Mouse (Mus musculus) limb, embryonic 12.5 days (tissue): ENCODE measurements around the gene Tigar. TPM values are rescaled to one million over a fixed set of nuclear protein-coding genes. Genes with fewer than 3 reads are reported as not detected.

ENCODE experiments used
- ATAC-seq: fragments of 200-750 bp; cut with Nextera tagmentation; 2 replicates; pipeline ENCODE4 v1.8.0; 2017; ENCODE audit warnings: low read depth, moderate TSS enrichment; ENCODE audit not compliant: insufficient number of reproducible peaks, insufficient read depth, low FRiP score, low TSS enrichment
- H3K27ac ChIP-seq: fragments of 300-500 bp; sonication (generic); 2 replicates; pipeline ENCODE4 v1.5.1; 2016; ENCODE audit warnings: mild to moderate bottlenecking, moderate library complexity
- H3K27me3 ChIP-seq: fragments of 300-500 bp; sonication (generic); 2 replicates; pipeline ENCODE4 v1.6.1; 2016; ENCODE audit warnings: mild to moderate bottlenecking, moderate library complexity
- H3K36me3 ChIP-seq: fragments of 300-500 bp; sonication (generic); 2 replicates; pipeline ENCODE4 v1.6.1; 2016; ENCODE audit warnings: mild to moderate bottlenecking, moderate library complexity
- H3K4me1 ChIP-seq: fragments of 300-500 bp; sonication (generic); replicated peaks from 2 replicates; pipeline ENCODE4 v1.6.1; 2016
- H3K4me2 ChIP-seq: fragments of 300-500 bp; sonication (generic); 2 replicates; pipeline ENCODE4 v1.6.1; 2016; ENCODE audit warnings: mild to moderate bottlenecking, moderate library complexity
- H3K4me3 ChIP-seq: fragments of 300-500 bp; sonication (generic); replicated peaks from 2 replicates; pipeline ENCODE4 v1.5.1; 2016; ENCODE audit warnings: mild to moderate bottlenecking
- H3K9ac ChIP-seq: fragments of 300-500 bp; sonication (generic); replicated peaks from 2 replicates; pipeline ENCODE4 v1.6.1; 2016; ENCODE audit warnings: mild to moderate bottlenecking, moderate library complexity
- H3K9me3 ChIP-seq: fragments of 300-500 bp; sonication (generic); 2 replicates; pipeline ENCODE4 v1.6.1; 2016; ENCODE audit warnings: mild to moderate bottlenecking, moderate library complexity
- WGBS: fragments of 180-500 bp; shearing (Covaris S2); methylation state at CpG from one replicate; pipeline ENCODE4 v1.1.7; 2016; 5-methylcytosine and 5-hydroxymethylcytosine counted together
- polyA plus RNA-seq: library from polyadenylated mRNA; unstranded; fragments of >200 nt; fragmentation: Nextera tagmentation; extraction: Ambion mirVana; gene quantifications from 2 replicates; pipeline ENCODE4 v1.2.1, GENCODE M21; 2016

The Tigar gene
- polyA plus RNA-seq, 1 experiment from 2014 or later = 3.7 TPM

DNA sequence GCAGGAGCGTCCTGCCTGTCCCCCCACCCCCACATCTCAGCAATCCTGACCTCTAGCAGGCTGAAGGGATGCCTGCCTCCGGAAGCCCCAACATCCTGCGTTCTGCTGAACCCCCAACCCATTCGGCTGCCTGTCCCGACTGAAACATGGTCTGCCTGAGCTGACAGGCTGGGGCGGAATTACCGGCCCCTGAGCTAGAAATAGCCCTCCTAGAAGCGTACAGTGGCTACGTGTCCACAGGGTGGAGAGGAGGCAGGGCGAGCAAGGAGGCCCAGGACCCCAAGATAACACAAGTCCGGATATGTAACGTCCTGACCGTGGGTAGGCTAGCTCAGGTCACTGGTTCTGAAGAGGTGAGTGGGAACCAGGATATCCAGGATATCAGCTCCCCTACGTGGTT is 44.5 kb downstream of the Tigar start:
- 4% methylated on average over 14 of the region's 14 CpGs for WGBS
- peaks cover 7% of the 10 kb centered on the region for H3K4me1 ChIP-seq
- no peaks in the 10 kb centered on the region for H3K36me3 ChIP-seq
- H3K9ac ChIP-seq = peak overlapping the region; percentile 28; the same call in 1 of the 2 replicates
- no peak overlapping the region for H3K4me3 ChIP-seq
- H3K9me3 ChIP-seq = no peaks in the 10 kb centered on the region
- H3K27me3 ChIP-seq = peaks cover 26% of the 10 kb centered on the region
- H3K4me2 ChIP-seq = peak overlapping the region; percentile 35
- no peak overlapping the region for H3K27ac ChIP-seq
- ATAC-seq = no peak

- H3K4me2 ChIP-seq = no peak overlapping the region
- ATAC-seq = no peak
- H3K9me3 ChIP-seq = no peaks in the 10 kb centered on the region
- 79% methylated on average over 3 of the region's 3 CpGs for WGBS
- peaks cover 7% of the 10 kb centered on the region for H3K4me1 ChIP-seq
- no peak overlapping the region for H3K9ac ChIP-seq
- H3K27ac ChIP-seq = no peak overlapping the region
- H3K4me3 ChIP-seq = no peak overlapping the region
- no peaks in the 10 kb centered on the region for H3K36me3 ChIP-seq
- peaks cover 26% of the 10 kb centered on the region for H3K27me3 ChIP-seq
Observed at GRCm38 (mm10) chr6:127063915-127064314, 45.4 kb downstream of the Tigar start.

- no peak overlapping the region for H3K27ac ChIP-seq
- no peaks in the 10 kb centered on the region for H3K36me3 ChIP-seq
- H3K9ac ChIP-seq = no peak overlapping the region
- no peaks in the 10 kb centered on the region for H3K9me3 ChIP-seq
- H3K4me2 ChIP-seq = no peak overlapping the region
- H3K27me3 ChIP-seq = peaks cover 17% of the 10 kb centered on the region; the same call in 1 of the 2 replicates
- H3K4me3 ChIP-seq = no peak overlapping the region
- WGBS = 84% methylated on average over 4 of the region's 4 CpGs
- H3K4me1 ChIP-seq = peaks cover 6% of the 10 kb centered on the region
- ATAC-seq = no peak
Observed at GRCm38 (mm10) chr6:127059975-127060374, 49.4 kb downstream of the Tigar start.

DNA sequence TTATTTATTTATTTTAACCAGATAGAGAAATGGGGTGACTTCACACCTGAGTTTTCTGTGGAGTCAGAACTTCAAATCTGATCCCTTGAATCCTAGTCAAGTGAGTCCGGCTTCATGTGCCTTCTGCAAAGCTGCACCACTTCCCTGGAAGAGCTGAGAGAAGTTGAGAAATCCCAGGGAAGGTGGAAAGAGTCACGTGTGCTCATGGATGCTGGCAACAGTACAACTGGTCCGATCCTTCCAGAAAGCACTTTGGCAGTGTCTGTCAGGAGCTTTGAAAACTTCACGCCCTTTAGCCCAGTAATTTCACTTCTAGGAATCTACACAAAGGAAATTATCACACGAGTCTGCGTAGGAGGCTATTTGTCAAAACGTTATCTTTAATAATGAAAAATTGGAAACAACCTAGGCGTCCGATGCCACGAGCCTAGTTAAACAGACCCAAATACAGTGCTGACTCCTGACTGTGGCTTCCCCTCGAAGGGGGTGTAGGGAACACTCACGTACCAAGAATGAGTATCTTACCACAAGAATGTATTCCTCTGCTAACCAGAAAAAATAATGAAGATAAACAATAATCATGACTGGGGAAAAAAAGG is 52.3 kb downstream of the Tigar start:
- H3K27ac ChIP-seq = no peak overlapping the region
- no peaks in the 10 kb centered on the region for H3K27me3 ChIP-seq
- no peaks in the 10 kb centered on the region for H3K4me1 ChIP-seq
- H3K9ac ChIP-seq = no peak overlapping the region
- H3K36me3 ChIP-seq = no peaks in the 10 kb centered on the region
- H3K9me3 ChIP-seq = no peaks in the 10 kb centered on the region
- WGBS = 85% methylated on average over 12 of the region's 12 CpGs
- ATAC-seq = no peak
- H3K4me3 ChIP-seq = no peak overlapping the region
- H3K4me2 ChIP-seq = no peak overlapping the region

DNA sequence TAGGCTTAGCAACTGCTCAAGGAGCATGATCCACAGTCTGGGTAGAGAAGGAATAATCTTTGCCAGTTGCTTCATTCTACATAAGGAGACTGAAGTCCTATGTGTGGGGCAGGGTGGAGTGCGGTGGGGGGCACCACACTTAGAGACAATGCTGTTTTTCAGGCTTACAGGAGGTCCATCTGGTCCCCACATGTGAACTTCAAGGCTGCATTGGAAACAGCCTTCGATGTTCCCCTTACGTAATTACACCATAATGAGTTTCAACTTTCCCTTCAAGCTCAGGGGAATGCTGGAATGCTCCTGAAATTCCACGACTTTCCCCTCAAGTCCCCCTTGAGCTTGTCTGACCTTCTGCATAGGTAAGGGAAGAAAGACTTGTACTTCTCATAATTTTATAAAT is 58.5 kb downstream of the Tigar start:
- peak; percentile 87; the same call in 1 of the 2 replicates for ATAC-seq
- Histone ChIP-seq H3K27me3 (no peaks in the 10 kb centered on the region), H3K4me3 (no peak overlapping the region), H3K9ac (no peak overlapping the region), H3K4me1 (peaks cover 18% of the 10 kb centered on the region), H3K9me3 (no peaks in the 10 kb centered on the region), H3K4me2 (no peak overlapping the region), H3K36me3 (no peaks in the 10 kb centered on the region), H3K27ac (peak overlapping the region; percentile 54)
- WGBS = 4% methylated on average over 4 of the region's 4 CpGs

GRCm38 (mm10) chr6:127044909-127045308 is 64.4 kb downstream of the Tigar start:
- Histone ChIP-seq H3K9me3 (no peaks in the 10 kb centered on the region), H3K27ac (no peak overlapping the region), H3K4me1 (peaks cover 3% of the 10 kb centered on the region), H3K4me3 (no peak overlapping the region), H3K27me3 (no peaks in the 10 kb centered on the region), H3K4me2 (no peak overlapping the region), H3K9ac (no peak overlapping the region), H3K36me3 (no peaks in the 10 kb centered on the region)
- ATAC-seq = no peak
- 64% methylated on average over 6 of the region's 6 CpGs for WGBS

Other genes starting within 250 kb of the Tigar start
- not detected in 2 replicates for gene Dyrk4, start 187.7 kb downstream of the Tigar start, polyA plus RNA-seq
- gene Rad51ap1, start 170.0 kb downstream of the Tigar start, polyA plus RNA-seq = 70.5 and 79.0 TPM in 2 replicates
- gene D6Wsu163e, start 169.6 kb downstream of the Tigar start, polyA plus RNA-seq = 12.6 and 15.1 TPM in 2 replicates
- gene Fgf6, start 94.0 kb downstream of the Tigar start, polyA plus RNA-seq = 0.29 and 0.30 TPM in 2 replicates
- 0.11 TPM in 1 of 2 replicates, not detected in the other for gene Fgf23, start 36.7 kb downstream of the Tigar start, polyA plus RNA-seq
- 1,264 and 1,267 TPM in 2 replicates for gene Ccnd2, start 42.6 kb upstream of the Tigar start, polyA plus RNA-seq